Mouse (Mus musculus) midbrain, embryonic 12.5 days (tissue): ENCODE measurements around the gene Fuca2. TPM values are rescaled to one million over a fixed set of nuclear protein-coding genes. Genes with fewer than 3 reads are reported as not detected.
"Not testable (repeated sequence)": the region's sequence is repeated elsewhere in the genome, so short reads cannot be mapped to it uniquely, and the experiment has no call there.

Source experiments
- ATAC-seq: fragments of 200-750 bp; cut with Nextera tagmentation; 2 replicates; pipeline ENCODE4 v1.8.0; 2017; ENCODE audit warnings: low read depth, moderate TSS enrichment, moderate library complexity; ENCODE audit not compliant: low FRiP score
- H3K27ac ChIP-seq: fragments of 300-500 bp; sonication (generic); replicated peaks from 2 replicates; pipeline ENCODE4 v1.5.1; 2016; ENCODE audit warnings: mild to moderate bottlenecking
- H3K27me3 ChIP-seq: fragments of 300-500 bp; sonication (generic); 2 replicates; pipeline ENCODE4 v1.6.1; 2016; ENCODE audit warnings: mild to moderate bottlenecking
- H3K36me3 ChIP-seq: fragments of 300-500 bp; sonication (generic); 2 replicates; pipeline ENCODE4 v1.6.1; 2016
- H3K4me1 ChIP-seq: fragments of 300-500 bp; sonication (generic); 2 replicates; pipeline ENCODE4 v1.6.1; 2016
- H3K4me2 ChIP-seq: fragments of 300-500 bp; sonication (generic); replicated peaks from 2 replicates; pipeline ENCODE4 v1.6.1; 2016; ENCODE audit warnings: mild to moderate bottlenecking, moderate library complexity
- H3K4me3 ChIP-seq: fragments of 300-500 bp; sonication (generic); 2 replicates; pipeline ENCODE4 v1.5.1; 2016; ENCODE audit warnings: mild to moderate bottlenecking
- H3K9ac ChIP-seq: fragments of 300-500 bp; sonication (generic); replicated peaks from 2 replicates; pipeline ENCODE4 v1.6.1; 2016; ENCODE audit warnings: mild to moderate bottlenecking, moderate library complexity
- H3K9me3 ChIP-seq: fragments of 300-500 bp; sonication (generic); 2 replicates; pipeline ENCODE4 v1.6.1; 2016; ENCODE audit warnings: mild to moderate bottlenecking
- WGBS: fragments of 180-500 bp; shearing (Covaris S2); methylation state at CpG from one replicate; pipeline ENCODE4 v1.1.7; 2016; 5-methylcytosine and 5-hydroxymethylcytosine counted together
- polyA plus RNA-seq: library from polyadenylated mRNA; unstranded; fragments of >200 nt; fragmentation: Nextera tagmentation; extraction: Ambion mirVana; gene quantifications from 2 replicates; pipeline ENCODE4 v1.2.1, GENCODE M21; 2016

Gene Fuca2
- polyA plus RNA-seq, 1 experiment from 2014 or later = 25.8 TPM

- H3K4me1 ChIP-seq = no peaks in the 10 kb centered on the region
- no peak overlapping the region for H3K4me3 ChIP-seq
- 62% methylated on average over 4 of the region's 4 CpGs for WGBS
- no peaks in the 10 kb centered on the region for H3K9me3 ChIP-seq
- H3K27ac ChIP-seq = no peak overlapping the region
- no peak for ATAC-seq
- H3K9ac ChIP-seq = no peak overlapping the region
- no peak overlapping the region for H3K4me2 ChIP-seq
- no peaks in the 10 kb centered on the region; the same call in 1 of the 2 replicates for H3K27me3 ChIP-seq
- H3K36me3 ChIP-seq = no peaks in the 10 kb centered on the region
Observed at GRCm38 (mm10) chr10:13485958-13486357, 13.4 kb upstream of the Fuca2 start.

GRCm38 (mm10) chr10:13489671-13490070 is 9.7 kb upstream of the Fuca2 start:
- no peaks in the 10 kb centered on the region; the same call in 1 of the 2 replicates for H3K27me3 ChIP-seq
- no peak overlapping the region for H3K4me2 ChIP-seq
- no peaks in the 10 kb centered on the region for H3K9me3 ChIP-seq
- H3K36me3 ChIP-seq = no peaks in the 10 kb centered on the region
- H3K27ac ChIP-seq = no peak overlapping the region
- ATAC-seq = no peak
- 86% methylated on average over 6 of the region's 6 CpGs for WGBS
- no peak overlapping the region for H3K9ac ChIP-seq
- no peak overlapping the region for H3K4me3 ChIP-seq
- no peaks in the 10 kb centered on the region for H3K4me1 ChIP-seq

- H3K9me3 ChIP-seq = no peaks in the 10 kb centered on the region
- no peak for ATAC-seq
- H3K4me2 ChIP-seq = no peak overlapping the region
- H3K9ac ChIP-seq = no peak overlapping the region
- H3K27me3 ChIP-seq = peaks cover 5% of the 10 kb centered on the region; the same call in 1 of the 2 replicates
- WGBS = 88% methylated on average over 9 of the region's 9 CpGs
- H3K4me3 ChIP-seq = no peak overlapping the region
- no peaks in the 10 kb centered on the region for H3K36me3 ChIP-seq
- no peak overlapping the region for H3K27ac ChIP-seq
- H3K4me1 ChIP-seq = no peaks in the 10 kb centered on the region
Observed at GRCm38 (mm10) chr10:13493978-13494686, 5.2 kb upstream of the Fuca2 start.

GRCm38 (mm10) chr10:13496315-13496714 is 3.0 kb upstream of the Fuca2 start:
- H3K4me1 ChIP-seq = no peaks in the 10 kb centered on the region
- WGBS = 92% methylated on average over 3 of the region's 3 CpGs
- no peaks in the 10 kb centered on the region for H3K36me3 ChIP-seq
- no peak overlapping the region for H3K4me3 ChIP-seq
- no peak overlapping the region for H3K27ac ChIP-seq
- no peak overlapping the region for H3K4me2 ChIP-seq
- ATAC-seq = no peak
- peaks cover 10% of the 10 kb centered on the region for H3K27me3 ChIP-seq
- H3K9ac ChIP-seq = no peak overlapping the region
- H3K9me3 ChIP-seq = no peaks in the 10 kb centered on the region

- Histone ChIP-seq H3K9ac (no peak overlapping the region), H3K9me3 (no peaks in the 10 kb centered on the region), H3K36me3 (no peaks in the 10 kb centered on the region), H3K27me3 (peaks cover 10% of the 10 kb centered on the region), H3K27ac (no peak overlapping the region), H3K4me3 (peak overlapping the region; percentile 59), H3K4me2 (peak overlapping the region; percentile 85), H3K4me1 (no peaks in the 10 kb centered on the region; the same call in 1 of the 2 replicates)
- 50% methylated on average over 9 of the region's 9 CpGs for WGBS
- no peak for ATAC-seq
Observed at GRCm38 (mm10) chr10:13500473-13500872, 1.1 kb downstream of the Fuca2 start.

- Histone ChIP-seq H3K36me3 (no peaks in the 10 kb centered on the region), H3K9ac (peak overlapping the region; percentile 62), H3K9me3 (no peaks in the 10 kb centered on the region), H3K4me3 (peak overlapping the region; percentile 59), H3K27me3 (peaks cover 10% of the 10 kb centered on the region), H3K4me1 (no peaks in the 10 kb centered on the region; the same call in 1 of the 2 replicates), H3K4me2 (peak overlapping the region; percentile 85), H3K27ac (no peak overlapping the region)
- WGBS = under 1% methylated on average over 29 of the region's 30 CpGs
- ATAC-seq = peak; percentile 92
Observed at GRCm38 (mm10) chr10:13500938-13501496, 1.7 kb downstream of the Fuca2 start.

- Histone ChIP-seq H3K27me3 (peaks cover 10% of the 10 kb centered on the region), H3K9ac (peak overlapping the region; percentile 62), H3K4me2 (peak overlapping the region; percentile 85), H3K4me3 (peak overlapping the region; percentile 59)
- H3K36me3 ChIP-seq, H3K4me1 ChIP-seq, H3K9me3 ChIP-seq, H3K27ac ChIP-seq: not testable (repeated sequence)
- 58% methylated on average over 4 of the region's 4 CpGs for WGBS
- peak; percentile 50; the same call in 1 of the 2 replicates for ATAC-seq
Observed at GRCm38 (mm10) chr10:13501533-13501932, 2.2 kb downstream of the Fuca2 start.

- 89% methylated on average over 8 of the region's 8 CpGs for WGBS
- ATAC-seq = no peak
Observed at GRCm38 (mm10) chr10:13502371-13502770, 3.0 kb downstream of the Fuca2 start.

GRCm38 (mm10) chr10:13521857-13522256 is 22.5 kb downstream of the Fuca2 start:
- 87% methylated on average over 4 of the region's 4 CpGs for WGBS
- H3K9me3 ChIP-seq = no peaks in the 10 kb centered on the region
- no peak overlapping the region for H3K9ac ChIP-seq
- H3K4me2 ChIP-seq = no peak overlapping the region
- no peaks in the 10 kb centered on the region for H3K27me3 ChIP-seq
- no peak overlapping the region for H3K4me3 ChIP-seq
- no peaks in the 10 kb centered on the region for H3K4me1 ChIP-seq
- no peak overlapping the region for H3K27ac ChIP-seq
- ATAC-seq = no peak
- H3K36me3 ChIP-seq = no peaks in the 10 kb centered on the region

More at GRCm38 (mm10) chr10:13502371-13502770, 3.0 kb downstream of the Fuca2 start:
- Histone ChIP-seq H3K4me1 (no peaks in the 10 kb centered on the region; the same call in 1 of the 2 replicates), H3K4me2 (no peak overlapping the region), H3K36me3 (no peaks in the 10 kb centered on the region), H3K9me3 (no peaks in the 10 kb centered on the region), H3K27ac (no peak overlapping the region), H3K4me3 (no peak overlapping the region), H3K27me3 (peaks cover 10% of the 10 kb centered on the region), H3K9ac (no peak overlapping the region)

GRCm38 (mm10) chr10:13528155-13528554 is 28.8 kb downstream of the Fuca2 start:
- WGBS = 88% methylated on average over 4 of the region's 4 CpGs
- Histone ChIP-seq H3K27me3 (no peaks in the 10 kb centered on the region), H3K4me1 (no peaks in the 10 kb centered on the region), H3K36me3 (peaks cover 4% of the 10 kb centered on the region; the same call in 1 of the 2 replicates), H3K9me3 (no peaks in the 10 kb centered on the region), H3K9ac (no peak overlapping the region), H3K27ac (no peak overlapping the region), H3K4me3 (no peak overlapping the region), H3K4me2 (no peak overlapping the region)
- no peak for ATAC-seq

- H3K4me2 ChIP-seq = no peak overlapping the region
- no peaks in the 10 kb centered on the region for H3K27me3 ChIP-seq
- no peaks in the 10 kb centered on the region for H3K4me1 ChIP-seq
- WGBS = 86% methylated on average over 3 of the region's 3 CpGs
- H3K9me3 ChIP-seq = no peaks in the 10 kb centered on the region
- H3K36me3 ChIP-seq = peaks cover 25% of the 10 kb centered on the region
- no peak overlapping the region for H3K9ac ChIP-seq
- no peak overlapping the region for H3K4me3 ChIP-seq
- ATAC-seq = no peak
- no peak overlapping the region for H3K27ac ChIP-seq
Observed at GRCm38 (mm10) chr10:13534751-13535150, 35.4 kb downstream of the Fuca2 start.

- H3K9me3 ChIP-seq = no peaks in the 10 kb centered on the region
- no peak for ATAC-seq
- no peak overlapping the region for H3K9ac ChIP-seq
- H3K4me3 ChIP-seq = no peak overlapping the region
- H3K36me3 ChIP-seq = peaks cover 28% of the 10 kb centered on the region
- 96% methylated on average over 7 of the region's 7 CpGs for WGBS
- no peak overlapping the region for H3K27ac ChIP-seq
- no peak overlapping the region for H3K4me2 ChIP-seq
- no peaks in the 10 kb centered on the region for H3K4me1 ChIP-seq
- H3K27me3 ChIP-seq = no peaks in the 10 kb centered on the region
Observed at GRCm38 (mm10) chr10:13536706-13537105, 37.4 kb downstream of the Fuca2 start.
